Mouse (Mus musculus) megakaryocyte, embryonic 14.5 days (primary cell): ENCODE data around the gene Cks2.

Source experiments
- FLI1 ChIP-seq: IDR thresholded peaks from 2 replicates; pipeline ENCODE4 v1.6.1; 2012; ENCODE audit warnings: low read length, inconsistent platforms, mixed read lengths
- GATA1 ChIP-seq: IDR thresholded peaks from 3 replicates; pipeline ENCODE4 v1.6.1; 2012; ENCODE audit warnings: mixed read lengths, low read length, inconsistent platforms, borderline replicate concordance

DNA sequence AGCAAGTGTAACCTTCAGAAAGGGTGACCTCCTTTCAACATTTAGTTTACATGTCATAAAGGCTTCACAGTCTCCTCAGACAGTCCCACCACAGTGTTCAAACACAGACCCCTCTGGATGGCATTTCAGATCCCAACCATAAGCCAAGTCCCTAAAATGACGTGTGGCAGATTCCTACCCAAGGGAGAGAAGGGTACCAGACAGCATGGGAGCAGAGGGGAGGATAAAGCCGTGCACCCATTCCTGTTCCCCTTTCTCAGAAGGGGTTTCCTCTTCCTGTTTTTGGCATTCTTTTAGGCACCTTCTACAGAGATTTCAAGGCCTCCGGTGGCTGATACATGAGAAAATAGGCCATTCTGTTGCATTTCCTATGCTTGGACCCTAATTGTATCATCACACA, 13.1 kb downstream of the Cks2 start:
- TF ChIP-seq FLI1 = no peak
- TF ChIP-seq GATA1 = no peak
